Mouse (Mus musculus) NIH3T3 (cell line): Measurements from ENCODE around the gene Myt1l.

Source experiments
- DNase-seq: peaks from one replicate; pipeline ENCODE4 v3.0.0-alpha.2; 2012; ENCODE audit warnings: low read depth

The Myt1l gene

DNA sequence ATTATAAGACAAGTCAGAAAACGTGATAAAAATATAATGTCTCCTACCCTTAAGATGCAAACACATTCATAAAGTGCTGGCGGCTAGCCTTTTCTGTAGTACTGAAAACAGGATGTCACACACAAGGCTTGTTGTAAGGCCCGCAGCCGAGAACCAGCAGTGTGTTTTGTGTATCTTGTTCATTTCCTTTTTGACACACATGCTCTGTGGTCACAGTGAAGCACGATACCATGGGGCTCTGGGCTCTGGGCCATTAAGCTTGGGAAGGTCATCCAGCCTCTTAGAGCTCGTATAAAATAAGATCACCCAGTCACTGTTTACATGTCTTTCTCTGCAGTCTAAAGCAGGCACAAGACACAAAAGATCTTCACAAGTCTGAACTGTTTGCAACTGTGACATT, 288.6 kb downstream of the Myt1l start:
- no peak for DNase-seq

DNA sequence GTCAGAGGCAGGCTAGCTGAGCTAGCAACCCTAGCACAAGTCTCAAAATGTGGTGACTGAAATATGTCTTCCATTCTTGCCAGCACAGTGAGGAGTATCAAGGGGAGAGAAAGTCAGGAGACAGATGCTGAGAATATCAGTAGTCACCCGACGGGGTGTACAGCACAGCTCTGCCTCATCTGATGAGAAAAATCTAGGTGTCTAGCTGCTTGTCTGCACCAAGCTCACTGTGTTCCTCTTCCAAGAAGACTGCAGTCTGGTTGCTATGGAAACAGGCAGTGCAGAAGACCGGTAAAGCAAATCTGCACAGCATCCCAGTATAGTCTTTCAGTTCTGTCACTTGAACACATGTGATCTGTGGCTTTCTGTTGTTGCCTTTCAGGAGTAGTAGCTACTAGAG, 294.0 kb downstream of the Myt1l start:
- DNase-seq, result no peak

DNA sequence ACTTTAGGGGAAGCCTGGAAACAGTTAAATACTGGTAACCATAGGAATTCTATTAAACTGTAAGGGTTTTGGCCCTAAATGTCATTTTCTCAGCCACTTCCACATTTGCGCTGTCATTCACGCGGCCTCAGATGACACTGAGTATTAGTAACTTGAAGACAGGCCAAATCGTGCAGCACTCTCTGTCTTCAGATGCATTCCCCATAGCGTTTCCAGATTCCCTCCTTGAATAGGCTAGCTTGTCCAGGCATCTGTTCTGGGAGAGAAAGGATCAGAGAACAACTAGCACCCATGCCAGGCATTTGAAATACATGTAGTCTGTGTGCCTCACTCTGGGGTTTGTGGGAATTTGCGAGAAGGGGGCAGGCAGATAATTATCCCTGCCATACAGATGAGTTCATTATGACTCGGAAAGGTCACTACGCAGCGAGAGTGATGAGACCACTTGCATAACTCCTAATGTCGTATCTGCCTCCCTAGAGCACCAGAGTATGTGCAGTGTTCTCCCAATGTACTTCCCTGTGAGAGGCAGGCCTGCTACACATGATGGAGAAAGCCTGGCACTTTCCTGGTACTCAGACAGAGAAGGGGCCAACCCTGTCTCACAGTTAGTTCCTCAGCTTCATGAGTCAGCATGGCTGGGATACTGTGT, 295.7 kb downstream of the Myt1l start:
- DNase-seq, result no peak

DNA sequence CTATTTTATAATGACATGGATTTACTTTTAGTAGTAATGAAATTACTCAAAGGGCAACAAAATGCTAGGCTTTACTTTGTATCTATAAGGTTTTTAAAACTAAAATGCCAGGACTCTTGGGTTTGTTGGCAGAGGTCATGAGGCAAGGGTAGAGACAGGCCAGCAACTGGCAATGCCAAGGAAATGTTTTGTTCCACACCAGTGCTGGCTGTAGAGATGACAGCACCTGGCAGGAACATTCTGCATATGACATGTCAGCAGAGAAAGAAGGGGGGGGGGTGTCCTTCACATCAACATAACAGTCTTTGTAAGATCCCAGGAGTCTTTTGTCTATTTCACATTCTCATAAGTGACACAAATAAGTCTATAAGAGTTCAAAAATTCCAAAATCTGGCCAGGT, 302.4 kb downstream of the Myt1l start:
- DNase-seq, result no peak

DNA sequence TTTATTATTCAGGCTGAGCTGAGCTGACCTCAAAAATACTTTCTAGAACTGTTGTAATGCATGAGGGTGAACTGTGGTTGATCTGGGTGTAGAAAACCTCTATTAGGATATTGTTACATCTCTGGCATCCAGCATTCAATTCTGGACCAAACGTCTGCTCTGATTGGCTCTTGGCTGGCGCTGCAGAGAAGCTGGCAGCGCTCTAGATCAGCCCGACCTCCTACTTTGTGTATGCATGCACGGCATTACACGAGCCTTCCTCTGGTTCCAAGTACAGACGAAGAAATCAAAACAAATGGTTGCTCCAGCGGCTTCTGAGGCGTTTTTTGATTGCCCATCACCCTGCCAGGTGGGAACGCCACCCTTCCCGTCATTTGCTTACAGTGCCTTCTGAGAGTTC, 303.2 kb downstream of the Myt1l start:
- DNase-seq, result peak; percentile 30

DNA sequence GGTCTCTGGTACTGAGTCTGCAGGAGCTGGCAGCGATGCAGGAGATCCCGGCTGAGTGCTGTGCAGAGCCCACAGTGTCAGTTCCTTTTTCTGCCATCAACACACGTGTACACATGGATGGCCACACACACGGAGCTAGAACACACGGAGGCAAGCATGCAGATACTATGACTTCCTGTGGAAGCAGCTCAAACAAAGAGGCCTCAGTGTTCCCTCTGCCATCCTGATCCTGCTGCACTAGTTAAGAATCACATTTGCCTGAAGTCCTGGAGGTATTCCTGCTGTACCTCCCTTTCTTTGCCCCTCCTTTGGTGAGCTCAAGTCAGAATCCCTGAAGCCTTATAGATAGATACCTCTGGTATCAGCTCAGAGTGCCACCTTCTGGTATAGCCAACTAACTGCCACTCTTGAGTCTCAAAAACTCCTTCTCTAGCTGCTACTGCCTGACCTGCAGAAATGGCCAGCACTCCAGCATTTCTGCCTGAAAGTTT, 309.2 kb downstream of the Myt1l start:
- DNase-seq, result peak; percentile 43

DNA sequence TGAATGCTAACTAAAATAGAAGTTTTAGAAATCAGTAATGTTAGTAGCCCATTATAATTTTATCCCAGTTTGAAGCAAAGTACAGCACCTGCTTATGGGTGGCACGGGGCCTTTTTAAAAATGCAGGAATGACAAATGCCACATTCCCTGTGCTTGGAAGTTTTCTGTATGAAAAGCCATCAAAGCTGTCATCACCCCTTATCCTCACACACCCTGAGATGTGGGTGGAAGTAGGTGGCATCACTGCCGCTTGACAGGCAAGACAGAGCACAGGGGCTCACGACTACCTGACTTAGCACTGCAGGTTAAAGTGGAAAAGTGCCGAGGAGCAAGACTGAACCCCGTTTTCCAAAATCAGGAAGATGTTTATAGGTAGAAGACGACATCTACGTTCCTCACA, 310.2 kb downstream of the Myt1l start:
- no peak for DNase-seq

DNA sequence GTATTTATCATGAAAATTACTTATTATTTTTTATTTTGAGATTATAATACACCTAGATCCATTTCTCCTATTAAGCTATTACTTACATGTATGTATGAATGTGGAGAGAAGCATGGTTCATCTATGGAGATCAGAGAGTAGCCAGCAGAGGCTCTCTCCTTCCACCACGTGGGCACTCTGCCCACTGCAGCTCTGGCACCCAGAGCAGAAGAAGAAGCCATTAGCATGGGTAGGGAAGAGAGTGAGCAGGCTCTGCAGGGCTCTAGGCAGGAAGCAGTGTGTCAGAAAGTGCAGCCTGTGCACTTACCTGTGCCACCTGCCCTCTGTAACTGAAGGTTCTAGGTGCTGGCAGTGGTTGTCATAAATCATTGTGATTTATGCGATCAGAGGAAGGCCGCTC, 321.8 kb downstream of the Myt1l start:
- DNase-seq, result no peak

DNA sequence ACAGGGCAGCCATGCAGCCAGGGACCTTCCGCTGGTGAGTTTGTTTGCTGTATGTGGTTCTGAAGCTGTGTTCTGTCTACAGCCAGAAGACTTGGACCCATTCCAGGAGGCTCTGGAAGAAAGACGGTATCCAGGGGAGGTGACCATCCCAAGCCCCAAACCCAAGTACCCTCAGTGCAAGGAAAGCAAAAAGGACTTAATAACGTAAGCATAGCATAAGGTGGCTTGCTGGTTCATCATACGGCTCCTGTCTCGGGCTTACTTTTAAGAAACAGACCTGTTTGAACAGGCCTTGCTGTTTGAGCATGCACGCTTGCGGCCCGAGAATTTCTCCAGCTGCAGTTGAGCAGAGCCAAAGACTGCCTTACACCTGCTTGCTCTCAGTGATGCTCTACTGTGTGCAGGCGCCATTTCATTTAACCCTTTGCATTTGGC, 326.0 kb downstream of the Myt1l start:
- peak; percentile 10 for DNase-seq

DNA sequence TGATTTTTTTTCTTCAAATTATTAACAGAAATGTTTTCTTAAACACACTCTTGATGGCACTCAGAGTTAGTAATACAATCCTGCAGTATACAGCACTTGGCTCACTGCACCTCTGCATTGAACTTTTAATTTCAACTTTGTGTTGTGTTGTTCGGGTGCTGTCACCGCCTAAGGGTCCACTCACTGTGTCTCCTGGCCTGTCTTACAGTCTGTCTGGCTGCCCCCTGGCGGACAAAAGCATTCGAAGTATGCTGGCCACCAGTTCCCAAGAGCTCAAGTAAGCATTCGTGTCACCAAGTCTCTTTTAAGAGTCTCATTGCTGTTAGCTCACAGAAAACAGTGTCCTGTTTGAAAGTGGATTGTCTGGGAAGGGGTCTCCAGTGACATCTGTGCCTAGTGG, 326.8 kb downstream of the Myt1l start:
- DNase-seq, result peak; percentile 62

DNA sequence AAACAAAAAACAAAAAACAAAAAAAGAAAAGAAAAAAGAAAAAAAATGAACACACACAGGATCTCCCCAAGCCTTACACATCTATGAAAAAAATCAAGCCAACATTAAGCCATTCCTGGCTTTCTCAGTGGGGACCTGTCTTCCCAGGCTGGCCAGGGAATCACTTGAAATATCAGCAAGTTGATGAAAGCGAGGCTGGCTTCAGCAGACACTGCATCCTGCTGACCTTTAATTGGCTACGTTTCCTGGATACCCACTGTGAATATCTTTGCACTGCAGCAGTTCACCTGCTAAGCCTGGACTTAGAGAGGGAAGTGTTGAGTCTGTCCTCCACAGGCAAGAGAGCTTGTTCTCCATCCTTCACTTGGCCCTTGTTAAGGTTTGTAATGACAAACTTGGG, 332.8 kb downstream of the Myt1l start:
- DNase-seq, result no peak

DNA sequence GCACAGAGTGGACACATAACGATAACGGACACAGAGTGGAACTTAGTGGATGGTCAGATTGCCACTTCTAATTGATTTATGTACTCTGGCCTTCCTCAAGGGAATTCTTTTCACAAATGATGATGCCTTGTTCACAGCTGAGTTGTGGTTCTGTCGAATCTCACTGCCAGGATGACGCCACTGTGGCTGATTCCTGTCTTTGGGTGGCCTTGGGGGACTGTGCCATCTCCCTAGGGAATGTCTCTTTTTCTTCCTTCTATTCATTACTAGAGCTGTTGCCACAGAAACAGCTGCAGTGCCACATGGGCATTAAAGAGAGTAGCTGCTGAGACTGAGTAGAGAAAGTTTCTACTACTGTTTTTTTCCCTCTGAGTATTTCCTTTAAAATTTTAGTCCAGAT, 340.1 kb downstream of the Myt1l start:
- DNase-seq, result no peak

DNA sequence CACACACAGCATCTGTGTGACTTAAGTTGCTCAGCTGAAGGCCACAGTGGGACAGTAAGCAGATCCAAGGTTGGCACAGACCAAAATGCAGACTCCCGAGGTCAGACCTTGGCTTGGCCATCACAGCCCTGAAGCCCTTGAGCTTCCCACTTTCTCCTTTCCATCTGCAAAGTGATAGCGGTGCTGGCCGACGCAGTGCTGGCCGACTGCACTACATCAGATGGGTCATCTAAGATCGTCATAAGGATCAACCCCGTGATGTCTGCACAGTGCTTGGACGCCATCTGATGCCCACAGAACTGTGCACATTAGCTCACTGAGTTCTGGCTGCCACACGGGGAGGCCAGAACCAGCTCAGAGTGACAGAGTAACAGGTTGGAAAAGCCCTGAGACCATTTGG, 340.6 kb downstream of the Myt1l start:
- DNase-seq, result no peak

DNA sequence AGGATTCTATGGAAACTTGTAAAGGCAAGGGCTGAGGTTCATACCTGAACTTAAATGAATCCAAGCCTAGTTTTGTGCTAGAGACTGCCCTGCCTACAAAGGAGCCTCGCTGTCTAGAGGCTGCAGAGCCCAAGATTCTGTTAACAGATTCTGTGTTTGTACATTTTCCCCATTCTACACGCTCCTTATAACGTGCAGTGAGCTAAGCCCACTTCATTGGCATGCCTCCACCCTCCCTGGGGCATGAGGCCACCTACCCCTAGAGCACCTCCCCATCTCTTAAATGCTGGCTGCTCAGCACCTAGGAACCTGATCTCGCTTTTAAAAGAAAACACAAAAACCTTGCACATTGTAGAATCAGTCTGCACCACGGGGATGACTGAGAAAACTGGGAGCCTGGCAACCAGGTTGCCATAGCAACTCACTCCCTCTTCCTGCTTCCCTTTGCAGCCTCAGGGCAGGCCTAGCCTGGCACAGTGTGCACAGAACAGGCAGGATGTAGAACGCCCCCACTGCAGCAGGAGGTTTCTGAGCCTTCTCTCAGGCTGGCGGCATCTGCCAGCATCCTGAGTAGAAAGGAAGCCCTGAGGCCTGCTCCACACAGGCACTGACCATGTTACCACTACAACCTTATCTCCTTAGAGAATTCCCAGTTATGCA, 344.1 kb downstream of the Myt1l start:
- DNase-seq, result peak; percentile 16

DNA sequence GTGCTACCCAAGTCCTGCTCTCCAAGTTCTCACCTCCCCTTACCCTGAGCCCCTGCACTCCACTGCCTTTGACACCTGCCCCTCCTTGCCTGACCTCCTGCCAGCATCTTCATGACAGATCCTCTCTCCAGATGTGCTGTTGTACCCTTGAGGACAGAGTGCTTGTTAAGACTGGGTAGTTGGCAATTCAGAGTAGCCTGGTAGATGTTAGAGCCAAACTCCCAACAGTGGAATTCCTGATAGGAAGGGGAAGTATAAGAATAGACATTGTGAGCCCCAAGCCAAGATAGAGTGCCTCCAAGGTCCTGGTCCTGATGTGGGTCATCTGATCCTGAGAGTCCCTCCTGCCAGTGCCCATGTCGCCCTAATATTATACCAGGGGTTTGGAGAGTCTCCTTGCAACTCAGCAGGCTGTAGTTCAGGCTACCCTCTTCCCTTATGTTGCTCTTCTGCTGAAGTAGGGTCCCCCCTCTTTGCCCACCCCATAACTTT, 345.1 kb downstream of the Myt1l start:
- DNase-seq, result no peak

DNA sequence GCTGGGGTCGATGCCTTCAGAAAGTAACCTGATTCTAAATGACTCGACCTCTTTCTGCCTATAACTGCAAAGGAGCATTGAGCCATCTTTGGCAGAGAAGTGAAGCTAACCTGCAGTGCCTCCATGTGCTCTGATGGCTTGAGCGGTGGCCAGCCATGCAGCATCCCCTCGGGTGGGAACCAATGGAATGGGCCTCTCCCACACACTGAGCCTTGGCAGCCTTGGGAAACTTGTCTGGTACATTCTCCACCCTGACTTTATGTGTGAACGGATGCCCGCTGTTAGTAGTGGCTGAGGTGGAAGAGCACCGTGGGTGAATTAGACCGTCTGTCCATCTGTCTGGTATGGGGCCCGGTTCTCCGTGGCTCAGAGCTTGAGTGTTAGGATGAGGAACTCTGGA, 349.8 kb downstream of the Myt1l start:
- DNase-seq, result no peak

DNA sequence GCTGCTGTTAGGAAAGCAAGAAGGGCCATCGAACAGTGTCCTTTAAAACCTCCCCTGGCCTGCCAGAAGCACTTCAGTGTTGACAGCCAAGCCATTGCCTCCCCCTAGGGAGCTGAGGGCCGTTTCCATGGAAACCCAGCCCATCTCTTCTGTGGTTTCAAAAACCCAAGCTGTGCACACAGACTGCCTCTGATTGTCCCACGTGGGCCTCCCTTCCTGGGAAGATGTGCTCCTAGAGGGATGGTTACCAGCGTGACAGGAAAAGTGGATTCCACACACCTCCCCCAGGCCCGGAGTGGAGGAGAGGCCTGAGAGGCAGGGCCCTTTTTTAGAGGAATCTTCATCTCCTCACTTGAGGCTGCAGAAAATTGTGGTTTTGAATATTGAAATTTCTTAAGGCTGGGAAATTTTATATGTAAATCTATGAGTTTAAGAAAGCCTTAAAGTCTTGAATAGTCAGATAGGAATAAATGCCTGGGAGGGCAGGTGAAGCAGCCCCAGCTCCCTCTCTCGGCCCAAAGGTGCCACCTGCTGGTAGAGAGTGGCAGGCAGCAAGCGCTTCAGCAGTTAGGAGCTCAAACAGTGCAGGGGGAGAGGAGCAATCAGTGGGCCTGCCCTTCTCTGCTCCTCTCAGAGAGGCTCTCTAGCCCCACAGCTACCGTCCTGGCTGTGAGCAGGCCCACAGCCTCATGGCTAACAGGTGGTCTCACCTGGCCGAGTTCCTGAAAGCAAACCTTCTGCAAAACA, 354.9 kb downstream of the Myt1l start:
- DNase-seq, result peak; percentile 76

DNA sequence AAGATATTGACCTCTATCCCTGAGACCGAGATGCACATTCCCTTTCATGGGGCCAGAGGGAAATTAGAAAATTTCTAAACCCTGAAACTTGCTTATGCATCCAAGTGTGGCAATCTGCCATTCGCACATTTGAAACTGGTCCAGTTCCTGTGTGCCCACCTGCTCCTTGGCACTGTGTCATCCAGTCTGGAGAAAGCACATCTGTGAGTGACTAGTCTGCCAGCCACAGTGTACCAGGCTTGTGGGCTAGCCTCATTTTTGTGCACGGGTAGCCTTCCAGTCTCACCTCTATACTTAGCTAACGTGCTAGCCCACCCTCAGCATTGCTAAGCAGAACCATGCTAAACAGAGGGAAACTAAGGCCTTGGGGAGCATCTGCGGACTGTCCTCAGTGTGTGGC, 356.2 kb downstream of the Myt1l start:
- no peak for DNase-seq

DNA sequence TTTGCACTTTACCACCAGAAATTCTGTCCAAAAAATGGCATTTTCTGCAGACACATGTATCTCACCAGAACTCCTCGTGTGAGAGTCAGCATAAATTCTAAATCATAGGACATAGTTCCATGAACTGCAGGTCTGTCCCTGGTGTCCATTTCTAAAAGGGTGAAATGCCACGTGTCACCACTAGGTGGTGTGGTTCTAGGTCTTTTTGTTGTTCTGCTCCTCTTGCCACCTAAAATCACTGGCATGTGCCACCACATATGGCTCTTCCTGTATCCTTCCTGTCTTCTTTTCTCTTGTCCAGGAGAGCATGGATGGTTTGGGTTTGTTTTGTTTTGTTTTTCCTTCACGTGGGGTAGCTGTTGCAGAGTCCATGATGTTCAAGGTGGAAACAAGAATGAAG, 366.5 kb downstream of the Myt1l start:
- peak; percentile 74 for DNase-seq

DNA sequence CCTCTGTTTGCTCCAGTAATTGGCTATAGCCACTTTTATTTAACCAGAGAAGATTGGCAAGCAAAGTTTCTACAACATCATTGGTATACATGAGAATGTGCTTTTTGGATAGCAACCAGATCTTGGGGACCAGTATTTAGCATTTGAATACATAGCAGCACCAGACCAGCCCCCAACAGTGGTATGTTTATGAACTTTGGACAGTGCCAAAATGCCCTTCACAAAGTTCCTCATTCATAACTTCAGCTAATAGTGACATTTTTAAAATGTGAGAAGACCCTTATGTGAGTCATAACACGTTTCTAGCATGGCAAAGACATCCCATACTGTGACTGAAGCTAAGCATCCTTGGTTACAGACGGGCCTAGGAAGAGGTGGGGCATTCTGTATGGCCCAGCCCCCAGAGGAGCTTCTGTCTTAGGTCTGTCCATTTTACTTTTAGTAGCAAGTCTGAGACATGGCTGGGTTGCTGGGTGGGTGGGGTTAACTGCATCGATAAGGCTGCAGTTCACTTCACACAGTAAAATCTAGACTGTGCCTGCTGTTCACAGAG, 369.4 kb downstream of the Myt1l start:
- DNase-seq, result no peak

DNA sequence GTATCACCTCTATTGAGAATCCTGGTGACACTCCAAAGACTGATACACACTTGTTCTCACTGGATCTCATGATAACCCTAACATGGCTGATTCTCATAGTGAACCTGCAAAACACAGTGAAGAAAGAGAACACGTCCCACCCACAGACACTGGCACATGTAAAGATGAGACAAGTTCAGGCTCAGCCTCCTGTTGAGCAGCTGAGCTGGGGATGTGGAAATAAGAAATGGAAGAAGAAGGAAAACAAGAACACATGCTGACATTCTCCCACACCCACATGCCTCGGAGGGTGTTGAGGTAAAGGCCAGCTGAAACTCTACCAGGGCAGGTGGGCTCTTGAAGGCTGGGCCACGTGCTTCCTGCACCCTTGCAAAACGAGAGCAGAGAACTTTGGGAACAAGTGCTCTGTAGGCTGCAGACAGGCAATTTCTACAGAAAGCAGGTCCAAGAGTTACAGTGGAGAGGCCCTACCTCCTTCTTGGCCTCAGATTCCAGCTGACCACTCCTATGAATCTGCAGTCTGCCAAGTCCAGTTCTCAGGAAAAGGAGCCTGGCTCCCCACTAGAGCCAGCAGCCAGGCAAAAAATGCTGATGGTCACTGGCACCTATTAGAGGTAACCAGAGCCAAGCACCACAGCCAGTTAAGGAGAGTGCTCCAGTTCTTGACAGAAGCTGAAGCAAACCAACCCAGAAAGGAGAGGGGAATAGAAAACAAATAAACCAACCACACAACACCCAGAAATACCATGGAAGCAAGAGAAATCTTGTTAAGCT, 376.1 kb downstream of the Myt1l start:
- DNase-seq, result peak; percentile 20

DNA sequence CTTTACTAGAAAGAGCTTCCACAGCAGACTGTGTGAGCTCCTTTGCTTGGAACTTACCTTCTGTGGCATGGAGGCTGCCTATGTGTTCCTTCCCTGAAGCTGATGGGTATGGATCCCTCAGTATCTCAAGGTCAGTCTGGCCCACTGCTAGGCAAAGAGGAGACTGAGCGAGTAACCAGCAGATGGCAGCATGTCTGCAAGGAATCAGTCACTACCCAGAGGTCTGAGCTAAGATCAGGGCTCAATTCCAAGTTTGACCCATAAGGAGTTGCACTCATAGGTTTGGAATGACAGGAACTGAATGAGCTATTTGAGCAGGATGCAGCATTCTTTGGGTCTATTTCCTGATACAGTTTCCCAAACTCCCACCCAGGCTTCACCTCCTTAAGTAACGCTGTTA, 378.9 kb downstream of the Myt1l start:
- peak; percentile 94 for DNase-seq
